Mouse (Mus musculus) bone marrow macrophage, adult 2 months (primary cell): ENCODE measurements around the gene Slc16a6.

Source experiments
- CTCF ChIP-seq: IDR thresholded peaks from 2 replicates; pipeline ENCODE4 v1.5.1; 2012; ENCODE audit warnings: low read depth, mild to moderate bottlenecking, low read length, moderate library complexity
- POLR2A ChIP-seq: IDR thresholded peaks from 2 replicates; pipeline ENCODE4 v1.6.1; 2012; ENCODE audit warnings: mild to moderate bottlenecking, low read depth, low read length, borderline replicate concordance

GRCm38 (mm10) chr11:109468133-109468532 is 5.3 kb downstream of the Slc16a6 start:
- TF ChIP-seq CTCF (no peak), POLR2A (no peak)
